8 mouse cellular contexts compared by ENCODE assay signal in genomic region chr1:182954287-182955046, GRCm38 (mm10). TPM values are rescaled to one million over a fixed set of nuclear protein-coding genes. Genes with fewer than 3 reads are reported as not detected.
DNase-seq lines count a peak whose midpoint lies in the region; ATAC-seq and TF ChIP-seq lines count a peak whose summit lies in the region.

TSS of gene Tlr5 (plus strand) at chr1:182954788.

- no peaks in the 10 kb centered on the region for H3K9me3 ChIP-seq in embryonic facial prominence, embryonic 14.5 days (ENCODE audit: control insufficient read depth, low read length)
- H3K9me3 ChIP-seq in heart, embryonic 15.5 days (replicated peaks) = no peaks in the 10 kb centered on the region
- no peaks in the 10 kb centered on the region for H3K9me3 ChIP-seq in kidney, postnatal 0 days (replicated peaks; ENCODE audit: low read length)

- ATAC-seq in embryonic facial prominence, embryonic 14.5 days (ENCODE audit: low read depth) = no peak; the same call in 1 of the 2 replicates
- peak; percentile 44 for ATAC-seq in heart, embryonic 15.5 days (replicated peaks; ENCODE audit: insufficient number of reproducible peaks, insufficient read depth, low FRiP score, low read depth)
- peak; percentile 48; the same call in 1 of the 2 replicates for ATAC-seq in kidney, postnatal 0 days (replicated peaks; ENCODE audit: low FRiP score, low read depth)

- H3K4me3 ChIP-seq in embryonic facial prominence, embryonic 14.5 days (ENCODE audit: low read depth, low read length) = peak within 1 kb of the TSS; percentile 41
- H3K4me3 ChIP-seq in heart, embryonic 15.5 days = peak within 1 kb of the TSS; percentile 55
- peak within 1 kb of the TSS; percentile 38 for H3K4me3 ChIP-seq in kidney, postnatal 0 days (replicated peaks; ENCODE audit: low read depth, low read length)
- H3K4me3 ChIP-seq in small intestine, adult 2 months (ENCODE audit: low read depth, low read length) = peak within 1 kb of the TSS; percentile 60

- no peak within 1 kb of the TSS for H3K27ac ChIP-seq in embryonic facial prominence, embryonic 14.5 days (replicated peaks; ENCODE audit: low read depth, low read length)
- H3K27ac ChIP-seq in heart, embryonic 15.5 days = peak within 1 kb of the TSS; percentile 80
- peak within 1 kb of the TSS; percentile 15; the same call in 1 of the 2 replicates for H3K27ac ChIP-seq in kidney, postnatal 0 days
- H3K27ac ChIP-seq in small intestine, adult 2 months (ENCODE audit: insufficient read depth, low read depth, low read length) = no peak within 1 kb of the TSS

- no peaks in the 10 kb centered on the region for H3K36me3 ChIP-seq in embryonic facial prominence, embryonic 14.5 days (ENCODE audit: control insufficient read depth, insufficient read depth, low read length)
- no peaks in the 10 kb centered on the region for H3K36me3 ChIP-seq in heart, embryonic 15.5 days
- H3K36me3 ChIP-seq in kidney, postnatal 0 days (ENCODE audit: insufficient read depth, low read length) = no peaks in the 10 kb centered on the region
- no peaks in the 10 kb centered on the region for H3K36me3 ChIP-seq in small intestine, adult 2 months (ENCODE audit: control insufficient read depth, insufficient read depth, low read length)

- 27% methylated on average over 15 of the region's 21 CpGs for WGBS in embryonic facial prominence, embryonic 14.5 days
- WGBS in heart, embryonic 15.5 days = 8% methylated on average over 21 of the region's 21 CpGs
- WGBS in kidney, postnatal 0 days = 15% methylated on average over 21 of the region's 21 CpGs
- 10% methylated on average over 21 of the region's 21 CpGs for WGBS in small intestine, adult 2 months

- peak within 1 kb of the TSS; percentile 64 for H3K9ac ChIP-seq in embryonic facial prominence, embryonic 14.5 days (ENCODE audit: low read depth, low read length)
- H3K9ac ChIP-seq in heart, embryonic 15.5 days = peak within 1 kb of the TSS; percentile 59
- peak within 1 kb of the TSS; percentile 52 for H3K9ac ChIP-seq in kidney, postnatal 0 days (ENCODE audit: low read depth, low read length)

- TF ChIP-seq POLR2A in small intestine, adult 2 months (IDR thresholded peaks at IDR 0.05; ENCODE audit: low read depth, low read length) = no peak

- 0 out of 2 replicates have a peak, but pooled peaks have one; percentile 8 for TF ChIP-seq CTCF in kidney, postnatal 0 days (IDR thresholded peaks at IDR 0.05; ENCODE audit: low read depth)
- TF ChIP-seq CTCF in small intestine, adult 2 months (IDR thresholded peaks at IDR 0.05; ENCODE audit: extremely low read depth, insufficient read length, insufficient replicate concordance, low read depth, low read length) = no peak

- peaks cover 21% of the 10 kb centered on the region for H3K4me1 ChIP-seq in embryonic facial prominence, embryonic 14.5 days (ENCODE audit: control insufficient read depth, insufficient read depth, low read length)
- H3K4me1 ChIP-seq in heart, embryonic 15.5 days (replicated peaks) = peaks cover 66% of the 10 kb centered on the region
- H3K4me1 ChIP-seq in kidney, postnatal 0 days (replicated peaks; ENCODE audit: insufficient read depth, low read length) = peaks cover 26% of the 10 kb centered on the region
- peaks cover 13% of the 10 kb centered on the region; the same call in 1 of the 2 replicates for H3K4me1 ChIP-seq in small intestine, adult 2 months (ENCODE audit: control insufficient read depth, insufficient read depth, insufficient read length, low read length)

- H3K4me2 ChIP-seq in embryonic facial prominence, embryonic 14.5 days (ENCODE audit: low read depth, low read length) = peak within 1 kb of the TSS; percentile 74
- peak within 1 kb of the TSS; percentile 78 for H3K4me2 ChIP-seq in heart, embryonic 15.5 days
- peak within 1 kb of the TSS; percentile 78 for H3K4me2 ChIP-seq in kidney, postnatal 0 days (ENCODE audit: low read length)

- peak; percentile 39 to 50 for DNase-seq in cerebellum, postnatal 10 days
- no peak for DNase-seq in cerebellum, postnatal 36 days
- peak; percentile 73 for DNase-seq in embryonic facial prominence, embryonic 14.5 days (ENCODE audit: low spot score)
- DNase-seq in kidney, postnatal 0 days (ENCODE audit: low spot score) = peak; percentile 79
- peak; percentile 79 for DNase-seq in lung, postnatal 36 days
- DNase-seq in spleen, postnatal 36 days (ENCODE audit: low spot score in 2 of 2) = no peak

- no peaks in the 10 kb centered on the region for H3K27me3 ChIP-seq in embryonic facial prominence, embryonic 14.5 days (replicated peaks; ENCODE audit: control insufficient read depth, insufficient read depth, low read length)
- no peaks in the 10 kb centered on the region for H3K27me3 ChIP-seq in heart, embryonic 15.5 days
- no peaks in the 10 kb centered on the region for H3K27me3 ChIP-seq in kidney, postnatal 0 days (ENCODE audit: insufficient read depth, low read length)
- H3K27me3 ChIP-seq in small intestine, adult 2 months (ENCODE audit: control insufficient read depth, insufficient read depth, low read length) = no peaks in the 10 kb centered on the region

RNA-seq across cellular contexts. Expression of gene Tlr5, which starts in this region (rescaled TPM):
- polyA plus RNA-seq in embryonic facial prominence, embryonic 14.5 days (2014; fragmentation: Nextera tagmentation; extraction: Ambion mirVana) = 2.4 TPM in 2 replicates
- 1.8 and 2.4 TPM in 2 replicates for polyA plus RNA-seq in heart, embryonic 15.5 days (2015; fragmentation: Nextera tagmentation; extraction: Ambion mirVana)
- 0.74 and 1.2 TPM in 2 replicates for polyA plus RNA-seq in kidney, postnatal 0 days (2015; fragmentation: Nextera tagmentation; extraction: Ambion mirVana)
- polyA plus RNA-seq in small intestine, adult 2 months (2012; rRNA removed) = 0.46 and 0.49 TPM in 2 replicates

Comparison
In these comparisons a context has a peak if more than half of its experiments do, and no peak if none do; other contexts are left out.
1. DNase-seq: peak in cerebellum, postnatal 10 days (2 of 2), embryonic facial prominence, embryonic 14.5 days (single experiment), kidney, postnatal 0 days (single experiment) and lung, postnatal 36 days (single experiment); none in cerebellum, postnatal 36 days (0 of 2) and spleen, postnatal 36 days (0 of 2).
2. H3K27ac ChIP-seq: peak in heart, embryonic 15.5 days (single experiment) and kidney, postnatal 0 days (single experiment); none in embryonic facial prominence, embryonic 14.5 days (single experiment) and small intestine, adult 2 months (single experiment).
3. Peak in every context shown above with its lines, with median percentiles within 50 percentile points of each other: H3K4me2 ChIP-seq, H3K4me3 ChIP-seq and H3K9ac ChIP-seq.